Mouse (Mus musculus) brain, embryonic 14.5 days (tissue): Measurements from ENCODE around the gene Gfod2. TPM values are rescaled to one million over a fixed set of nuclear protein-coding genes. Genes with fewer than 3 reads are reported as not detected.

Experiments used
- DNase-seq: peaks from one replicate; pipeline ENCODE4 v3.0.0-alpha.2; 2011; ENCODE audit warnings: low read depth
- CTCF ChIP-seq: fragments of 200-500 bp; IDR thresholded peaks from 2 replicates; pipeline ENCODE4 v1.5.1; 2012; ENCODE audit warnings: inconsistent platforms, mild to moderate bottlenecking, moderate library complexity, borderline replicate concordance; ENCODE audit not compliant: insufficient read depth, insufficient read length; ENCODE audit errors: extremely low read depth
- POLR2A ChIP-seq: fragments of 200-500 bp; IDR thresholded peaks from 2 replicates; pipeline ENCODE4 v1.6.1; 2012; ENCODE audit warnings: mild to moderate bottlenecking, inconsistent platforms, borderline replicate concordance; ENCODE audit not compliant: poor library complexity, insufficient read depth, insufficient read length, severe bottlenecking; ENCODE audit errors: extremely low read depth
- polyA plus RNA-seq: library from polyadenylated mRNA; depleted of rRNA; stranded (reverse); fragments of >200 nt; gene quantifications from 2 replicates; pipeline ENCODE4 v1.2.3, GENCODE M21; 2012

Gfod2 gene
- polyA plus RNA-seq, 1 experiment: 62.6 TPM

- TF ChIP-seq POLR2A (no peak), CTCF (no peak)
- DNase-seq: no peak
These were observed 19.2 kb downstream of the Gfod2 start for GRCm38 (mm10) chr8:105739216-105739615.

GRCm38 (mm10) chr8:105732186-105732585 is 26.3 kb downstream of the Gfod2 start:
- TF ChIP-seq POLR2A: no peak
- no peak for TF ChIP-seq CTCF
- no peak for DNase-seq

GRCm38 (mm10) chr8:105727397-105728124 is 30.9 kb downstream of the Gfod2 start:
- no peak for TF ChIP-seq POLR2A
- no peak for TF ChIP-seq CTCF
- no peak for DNase-seq

GRCm38 (mm10) chr8:105725726-105726125 is 32.7 kb downstream of the Gfod2 start:
- TF ChIP-seq CTCF: no peak
- TF ChIP-seq POLR2A: no peak
- no peak for DNase-seq

- no peak for DNase-seq
- TF ChIP-seq POLR2A: no peak
- no peak for TF ChIP-seq CTCF
These were observed 35.6 kb downstream of the Gfod2 start for GRCm38 (mm10) chr8:105722861-105723260.

- TF ChIP-seq POLR2A: no peak
- no peak for TF ChIP-seq CTCF
- DNase-seq: no peak
These were observed 38.8 kb downstream of the Gfod2 start for GRCm38 (mm10) chr8:105719637-105720036.

GRCm38 (mm10) chr8:105716302-105716945 is 42.0 kb downstream of the Gfod2 start:
- TF ChIP-seq CTCF (no peak), POLR2A (no peak)

GRCm38 (mm10) chr8:105715042-105715441 is 43.4 kb downstream of the Gfod2 start:
- no peak for TF ChIP-seq CTCF
- no peak for TF ChIP-seq POLR2A

More at GRCm38 (mm10) chr8:105716302-105716945, 42.0 kb downstream of the Gfod2 start:
- DNase-seq: no peak

GRCm38 (mm10) chr8:105714139-105714538 is 44.3 kb downstream of the Gfod2 start:
- peak; percentile 87 for DNase-seq
- TF ChIP-seq CTCF: peak; percentile 83
- TF ChIP-seq POLR2A: no peak

More at GRCm38 (mm10) chr8:105715042-105715441, 43.4 kb downstream of the Gfod2 start:
- DNase-seq: no peak

GRCm38 (mm10) chr8:105712286-105712685 is 46.2 kb downstream of the Gfod2 start:
- TF ChIP-seq CTCF (no peak), POLR2A (no peak)
- no peak for DNase-seq

- TF ChIP-seq CTCF (no peak), POLR2A (no peak)
- no peak for DNase-seq
These were observed 49.1 kb downstream of the Gfod2 start for GRCm38 (mm10) chr8:105709317-105709716.

GRCm38 (mm10) chr8:105708675-105709074 is 49.8 kb downstream of the Gfod2 start:
- DNase-seq: no peak
- TF ChIP-seq POLR2A: no peak
- TF ChIP-seq CTCF: no peak

GRCm38 (mm10) chr8:105707498-105708403 is 50.7 kb downstream of the Gfod2 start, which contains the start of the genes 4933405L10Rik and Enkd1:
TSS of gene 4933405L10Rik (plus strand) at chr8:105707655.
TSS of gene Enkd1 (minus strand) at chr8:105708210.
- TF ChIP-seq CTCF (no peak), POLR2A (peak; percentile 26; the same call in 1 of the 2 replicates)
- DNase-seq: peak; percentile 97
